Mouse (Mus musculus): ENCODE results near the gene Cyp2c39.
"Not testable (repeated sequence)": the region's sequence is repeated elsewhere in the genome, so short reads cannot be mapped to it uniquely, and the experiment has no call there.

The Cyp2c39 gene

GRCm38 (mm10) chr19:39510534-39510933, at the start of gene Cyp2c39:
TSS of gene Cyp2c39 (plus strand) at chr19:39510862.
- DNase-seq: no peak

- no peak for DNase-seq
Measured at GRCm38 (mm10) chr19:39462941-39463340, 47.7 kb upstream of the Cyp2c39 start, which contains the start of gene Cyp2c38. TSS of gene Cyp2c38 (minus strand) at chr19:39463075.

- DNase-seq: no peak
Measured at GRCm38 (mm10) chr19:39463923-39464322, 46.7 kb upstream of the Cyp2c39 start.

GRCm38 (mm10) chr19:39483961-39484360, 26.7 kb upstream of the Cyp2c39 start:
- DNase-seq: not testable (repeated sequence)

GRCm38 (mm10) chr19:39506341-39506740, 4.3 kb upstream of the Cyp2c39 start:
- DNase-seq: no peak

GRCm38 (mm10) chr19:39509533-39509932, 1.1 kb upstream of the Cyp2c39 start:
- no peak for DNase-seq
